Mouse (Mus musculus) layer of hippocampus, adult 8-10 months (tissue): ENCODE results near the gene Neurod2. TPM values are rescaled to one million over a fixed set of nuclear protein-coding genes. Genes with fewer than 3 reads are reported as not detected.

Source experiments
- DNase-seq, 2 experiments: peaks; one replicate each; pipeline ENCODE4 v3.0.0; 2022; ENCODE audit warnings: low spot score in 2 of 2
- total RNA-seq, 4 experiments: library from RNA; stranded (reverse); gene quantifications; 2 replicates each; pipeline ENCODE4 v1.2.4; 2022

Gene Neurod2
- total RNA-seq, 4 experiments from 2014 or later = 124 to 133 (median 129) TPM

GRCm38 (mm10) chr11:98318421-98319116 is 10.9 kb downstream of the Neurod2 start:
- DNase-seq = no peak

GRCm38 (mm10) chr11:98317479-98317878 is 12.0 kb downstream of the Neurod2 start:
- no peak for DNase-seq

GRCm38 (mm10) chr11:98313790-98314323 is 15.6 kb downstream of the Neurod2 start:
- DNase-seq = peak; percentile 84 to 89

GRCm38 (mm10) chr11:98298484-98299205 is 30.8 kb downstream of the Neurod2 start:
- DNase-seq = no peak

- no peak for DNase-seq
These were observed 31.7 kb downstream of the Neurod2 start for GRCm38 (mm10) chr11:98297778-98298177.

GRCm38 (mm10) chr11:98296916-98297315 is 32.5 kb downstream of the Neurod2 start:
- no peak for DNase-seq

GRCm38 (mm10) chr11:98296277-98296676 is 33.2 kb downstream of the Neurod2 start:
- peak in 1 of 2 experiments; percentile 60 for DNase-seq

GRCm38 (mm10) chr11:98295013-98295585 is 34.3 kb downstream of the Neurod2 start:
- DNase-seq = no peak

- peak in 1 of 2 experiments; percentile 74 for DNase-seq
These were observed 35.0 kb downstream of the Neurod2 start for GRCm38 (mm10) chr11:98294188-98295012.

GRCm38 (mm10) chr11:98293070-98293469 is 36.4 kb downstream of the Neurod2 start:
- no peak for DNase-seq

GRCm38 (mm10) chr11:98290906-98291305 is 38.5 kb downstream of the Neurod2 start:
- DNase-seq = no peak

- DNase-seq = peak in 1 of 2 experiments; percentile 44
These were observed 39.6 kb downstream of the Neurod2 start for GRCm38 (mm10) chr11:98289873-98290272.

- no peak for DNase-seq
These were observed 41.5 kb downstream of the Neurod2 start for GRCm38 (mm10) chr11:98287961-98288360.

- DNase-seq = no peak
These were observed 41.9 kb downstream of the Neurod2 start for GRCm38 (mm10) chr11:98287531-98287930.

GRCm38 (mm10) chr11:98285368-98285767 is 44.1 kb downstream of the Neurod2 start:
- no peak for DNase-seq

- no peak for DNase-seq
These were observed 45.2 kb downstream of the Neurod2 start for GRCm38 (mm10) chr11:98284230-98284629.

GRCm38 (mm10) chr11:98283740-98284139 is 45.7 kb downstream of the Neurod2 start:
- DNase-seq = no peak
